Mouse (Mus musculus) gastrocnemius, postnatal 25 days (tissue): ENCODE data around the gene Caprin1. TPM values are rescaled to one million over a fixed set of nuclear protein-coding genes. Genes with fewer than 3 reads are reported as not detected.
A peak's percentile ranks its signal among the peaks of the same experiment; 100 is the strongest.

ENCODE experiments used
- DNase-seq: peaks from one replicate; pipeline ENCODE4 v3.0.0; 2022
- total RNA-seq, 2 experiments: library from RNA; stranded (reverse); gene quantifications; 1 replicate in 1 of 2; 2 replicates in 1 of 2; pipeline ENCODE4 v1.2.3; 2021

Caprin1 gene
- total RNA-seq, 2 experiments from 2014 or later: 108 to 110 TPM

DNA sequence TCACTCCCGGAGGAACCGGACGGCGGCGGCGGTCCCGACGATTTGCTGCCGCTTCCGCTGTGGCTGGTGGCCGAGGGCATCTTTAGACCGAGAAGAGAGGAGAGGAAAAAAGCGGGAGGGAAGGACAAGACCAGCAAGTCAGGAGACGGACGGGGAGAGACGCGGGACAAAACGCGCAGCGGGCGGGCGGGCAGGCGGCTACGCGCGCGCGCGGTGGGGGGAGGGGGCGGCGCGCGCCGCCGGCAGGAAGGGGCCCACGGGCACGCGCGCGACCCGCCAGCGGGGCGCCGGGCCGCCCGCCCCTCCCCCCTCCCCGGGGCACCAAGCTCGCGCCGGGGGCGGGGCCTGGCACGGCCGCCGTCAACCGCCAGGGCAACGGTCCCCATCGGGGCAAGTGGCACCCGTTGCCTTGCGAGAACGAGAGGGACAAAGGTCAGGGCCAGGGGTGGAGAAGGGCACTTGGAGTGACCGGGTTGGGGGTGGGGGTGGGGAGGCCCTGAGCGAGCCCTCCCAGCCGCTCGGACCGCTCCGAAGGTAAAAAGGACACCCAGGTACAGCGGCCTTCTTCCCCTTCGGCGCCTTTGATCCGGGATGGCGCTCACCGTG is 485 bp downstream of the Caprin1 start:
- peak; percentile 83 for DNase-seq

DNA sequence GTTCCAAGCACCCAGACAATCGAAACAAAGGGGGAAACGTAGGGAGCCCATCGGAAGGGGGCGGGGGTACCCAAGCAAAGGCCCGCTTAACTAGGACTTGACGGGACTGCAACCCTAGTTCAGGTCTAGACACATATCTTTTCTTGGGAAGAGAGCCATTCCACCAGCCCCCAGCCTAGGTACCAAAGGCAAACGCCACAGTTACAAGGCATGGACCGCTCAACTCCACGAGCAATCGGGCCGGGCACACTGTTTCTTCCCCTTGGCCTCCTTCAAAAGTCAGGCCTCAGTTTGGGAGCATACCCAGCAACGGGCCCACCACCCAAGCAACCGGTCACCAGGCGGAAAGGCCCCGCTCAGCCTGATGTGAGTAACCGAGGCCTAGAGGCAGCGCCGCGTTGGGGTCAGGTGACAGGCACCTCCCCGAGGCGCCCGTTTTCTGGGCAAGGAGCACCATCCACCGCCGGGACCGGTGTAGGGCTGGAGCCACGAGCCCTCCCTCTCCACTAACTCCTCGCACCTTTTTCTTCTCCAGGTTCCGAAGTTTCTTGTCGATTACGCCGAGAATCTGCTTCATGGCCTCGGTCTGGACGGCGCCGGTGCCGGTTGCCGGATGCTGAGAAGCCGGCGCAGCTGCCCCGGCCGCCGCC is 1.1 kb downstream of the Caprin1 start:
- no peak for DNase-seq

DNA sequence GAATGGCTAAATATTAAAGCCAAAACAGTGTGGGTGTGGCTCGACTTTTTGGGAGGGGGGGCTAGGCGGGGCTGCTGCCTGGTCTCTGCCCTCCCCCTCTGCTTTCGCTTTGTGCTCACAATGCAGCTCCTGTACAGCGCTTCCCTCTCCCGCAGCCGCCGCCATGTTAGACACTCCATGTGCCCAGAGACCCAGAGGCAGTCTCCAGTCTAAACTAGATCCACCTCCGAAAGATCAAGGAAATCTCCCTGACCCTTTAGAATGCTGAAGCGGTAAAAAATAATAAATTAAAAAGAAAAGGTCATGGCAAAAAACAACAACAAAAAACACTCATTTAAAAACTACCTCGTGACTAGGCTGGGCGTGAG is 1.6 kb downstream of the Caprin1 start:
- DNase-seq: peak; percentile 69

DNA sequence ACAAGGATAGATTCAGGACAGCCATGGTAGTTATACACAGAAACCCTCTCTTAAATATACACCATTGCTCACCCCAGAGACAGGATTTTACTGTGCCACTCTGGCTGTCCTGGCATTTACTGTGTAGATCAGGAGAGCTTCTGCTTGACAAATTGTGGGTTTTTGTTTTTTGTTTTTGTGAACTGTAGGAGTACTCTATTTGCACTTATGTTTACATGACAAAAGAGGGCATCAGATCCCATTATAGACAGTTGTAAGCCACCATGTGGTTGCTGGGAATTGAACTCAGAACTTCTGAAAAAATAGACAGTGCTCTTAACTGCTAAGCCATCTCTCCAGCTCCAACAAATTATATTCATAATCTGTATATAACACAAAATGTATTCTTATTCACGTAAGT is 5.4 kb downstream of the Caprin1 start:
- no peak for DNase-seq

DNA sequence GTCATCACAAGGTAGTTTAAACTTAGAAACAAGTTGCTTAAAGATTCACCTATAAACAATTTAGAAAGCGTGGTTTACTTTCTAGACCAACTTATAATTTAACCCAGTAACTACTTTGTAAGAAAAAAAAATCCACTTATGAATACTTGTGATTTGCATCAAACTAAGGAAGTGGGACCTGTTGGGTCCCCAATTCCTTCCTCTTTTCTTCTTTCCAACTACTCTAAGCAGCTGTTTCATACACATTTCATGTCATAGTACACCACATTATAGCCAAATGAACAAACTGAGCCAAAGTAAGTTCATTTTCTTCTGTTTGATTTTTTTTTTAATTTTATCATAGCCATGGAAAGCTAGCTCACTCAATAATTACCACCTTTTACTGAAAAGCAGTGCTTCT is 11.7 kb downstream of the Caprin1 start:
- DNase-seq: no peak

DNA sequence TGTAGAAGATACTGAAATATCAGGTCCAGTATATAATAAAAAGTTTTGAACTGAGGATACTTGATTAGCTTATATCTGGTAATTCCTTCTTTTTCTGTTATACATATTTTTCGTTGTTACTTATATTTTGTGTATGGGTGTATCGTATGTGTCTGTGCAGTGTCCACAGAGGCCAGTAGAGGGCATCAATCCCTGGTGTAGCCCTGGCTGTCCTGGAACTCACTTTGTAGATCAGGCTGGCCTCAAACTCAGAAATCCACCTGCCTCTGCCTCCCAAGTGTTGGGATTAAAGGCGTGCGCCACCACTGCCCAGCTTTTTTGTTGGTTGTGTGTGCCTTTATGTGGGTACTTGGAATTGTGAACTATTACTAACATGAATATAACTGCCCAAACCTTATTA is 12.8 kb downstream of the Caprin1 start:
- no peak for DNase-seq

DNA sequence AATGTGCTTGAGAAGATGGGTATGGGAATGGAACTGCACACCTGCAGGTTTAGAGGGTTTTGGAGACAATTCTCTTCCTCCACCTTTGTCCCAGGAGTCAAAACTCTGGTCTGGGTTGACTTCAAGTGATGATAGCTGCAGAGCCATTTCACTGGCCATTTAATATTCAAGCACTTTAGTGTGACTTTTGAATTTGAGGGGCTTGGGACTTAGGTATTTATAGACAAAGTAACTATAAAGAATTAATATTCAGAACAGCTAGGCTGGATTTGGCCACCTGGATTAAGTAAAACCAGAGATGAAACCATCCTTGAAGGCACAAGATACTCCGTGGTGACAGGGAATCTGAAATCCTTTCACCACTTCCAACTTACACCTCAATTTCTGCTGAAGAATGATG is 35.0 kb downstream of the Caprin1 start:
- DNase-seq: no peak

DNA sequence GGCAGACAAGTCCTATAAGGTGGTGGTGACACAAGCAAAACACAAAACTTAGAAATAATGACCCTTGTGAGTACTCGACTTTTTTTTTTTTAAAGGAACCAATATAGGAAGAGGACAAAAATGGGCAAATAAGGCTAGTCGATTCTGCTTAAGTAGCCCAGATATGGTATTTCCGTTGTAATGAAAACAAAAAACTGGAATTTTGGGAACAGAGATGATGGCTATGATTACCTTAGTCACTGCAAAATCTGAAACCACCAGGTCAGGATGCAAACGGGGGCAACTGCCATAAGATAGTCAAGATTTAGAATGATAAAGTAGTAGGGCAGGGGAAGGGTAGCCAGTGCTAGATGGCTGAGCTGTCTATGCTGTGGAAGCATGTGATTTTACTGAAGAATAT is 35.5 kb downstream of the Caprin1 start:
- no peak for DNase-seq

DNA sequence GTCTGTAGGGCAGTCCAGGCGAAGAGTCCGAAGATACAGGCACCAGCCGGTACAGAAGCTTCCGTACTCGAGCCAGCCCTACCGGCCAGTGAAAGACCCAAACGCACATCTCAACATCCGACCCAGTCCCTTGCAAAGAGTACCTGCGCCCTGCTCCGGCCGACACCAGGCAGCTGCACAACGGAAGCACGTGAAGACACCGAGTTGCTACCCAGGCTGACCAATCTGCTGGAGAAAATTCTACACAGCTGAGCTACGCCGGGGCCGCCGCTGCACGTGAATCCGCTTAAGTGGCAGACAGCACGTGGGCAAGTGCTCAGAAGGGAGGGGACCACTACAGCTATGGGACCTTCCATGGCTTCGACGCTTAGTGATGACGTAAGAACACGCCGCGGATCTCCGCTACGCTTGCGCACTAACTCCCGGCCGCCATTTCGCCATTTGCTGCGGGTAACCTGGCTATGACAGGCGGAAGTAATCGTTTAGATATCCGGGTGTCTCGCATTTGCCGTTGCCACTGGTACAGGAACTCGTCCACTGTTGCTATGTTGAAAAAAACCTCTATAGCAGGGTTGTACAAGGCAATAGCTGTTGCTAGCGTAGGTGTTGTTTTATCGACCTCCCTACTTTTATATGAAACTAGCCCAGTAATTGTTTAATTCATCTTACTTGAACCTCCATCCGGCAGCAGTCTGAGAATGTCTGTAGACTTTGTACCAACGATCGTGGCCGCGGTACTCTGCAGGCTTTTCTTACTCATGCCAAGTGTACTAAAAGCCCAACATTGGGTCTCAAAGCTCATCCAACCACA is 36.3 kb downstream of the Caprin1 start, which contains the start of gene Nat10:
TSS of gene Nat10 (minus strand) at position 365 of the 811 bp plus-strand sequence.
- peak; percentile 97 for DNase-seq

DNA sequence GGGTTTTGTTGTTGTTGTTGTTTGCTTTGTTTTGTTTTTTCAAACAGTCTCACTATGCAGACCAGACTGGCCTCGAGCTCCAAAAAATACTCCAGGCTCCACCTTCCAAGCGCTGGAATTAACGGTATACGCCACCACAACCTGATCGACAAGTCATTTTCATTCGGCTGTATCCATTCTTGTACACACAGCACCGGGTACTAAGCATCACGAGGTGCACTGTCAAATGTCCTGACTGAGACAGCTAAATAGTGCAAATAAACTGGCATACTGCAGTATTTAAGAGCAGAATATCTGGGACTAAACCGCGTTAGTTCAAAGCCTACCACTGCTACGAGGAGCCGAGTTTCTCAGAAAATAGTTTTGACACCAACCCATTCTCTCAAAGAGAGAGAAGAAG is 37.0 kb downstream of the Caprin1 start:
- no peak for DNase-seq

DNA sequence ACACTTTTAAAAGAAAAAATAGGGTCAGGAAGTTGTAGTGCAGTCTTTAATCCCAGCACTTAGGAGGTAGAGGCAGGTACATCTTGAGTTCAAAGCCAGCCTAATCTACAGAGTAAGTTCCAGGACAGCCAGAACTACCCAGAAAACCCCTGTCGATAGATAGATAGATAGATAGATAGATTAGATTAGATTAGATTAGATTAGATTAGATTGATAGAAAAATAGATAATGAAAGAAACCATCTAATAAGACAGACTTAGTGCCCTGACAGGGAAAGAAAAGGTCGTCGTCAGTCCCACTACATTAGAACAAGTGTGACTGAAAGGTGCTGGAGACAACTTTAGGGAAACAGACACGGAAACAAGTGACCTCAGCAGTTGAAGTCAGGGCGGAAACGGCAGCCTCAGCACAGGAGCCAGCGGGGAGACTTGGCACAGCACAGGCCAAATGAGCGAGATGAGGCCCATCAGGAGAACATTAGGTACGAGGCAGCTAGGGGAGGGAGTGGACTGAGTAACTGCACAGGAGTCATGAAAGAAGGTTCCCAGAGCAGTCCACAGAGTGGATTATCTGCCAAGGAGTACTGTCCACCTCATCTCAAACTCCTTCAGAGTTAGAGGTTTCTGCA is 41.9 kb downstream of the Caprin1 start:
- DNase-seq: no peak

DNA sequence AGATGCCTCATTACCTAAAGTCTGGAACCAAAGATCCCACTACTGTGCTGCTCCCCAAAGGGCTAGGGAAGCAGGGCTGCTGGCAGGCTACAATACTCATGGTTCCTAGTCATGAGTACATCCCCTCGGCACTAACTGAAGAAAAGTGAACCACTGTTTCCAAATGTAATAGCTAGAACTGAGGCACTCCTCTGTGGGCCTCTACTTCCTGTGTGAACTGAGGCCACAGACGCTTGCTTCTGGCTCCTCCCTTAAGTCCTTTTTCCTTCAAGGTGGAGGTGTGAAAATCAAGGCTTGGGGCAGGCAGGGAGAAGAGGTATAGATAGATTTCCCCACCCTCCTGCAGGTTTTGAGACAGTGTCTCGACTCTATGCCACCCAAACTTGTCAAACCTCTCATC is 42.8 kb downstream of the Caprin1 start:
- no peak for DNase-seq

DNA sequence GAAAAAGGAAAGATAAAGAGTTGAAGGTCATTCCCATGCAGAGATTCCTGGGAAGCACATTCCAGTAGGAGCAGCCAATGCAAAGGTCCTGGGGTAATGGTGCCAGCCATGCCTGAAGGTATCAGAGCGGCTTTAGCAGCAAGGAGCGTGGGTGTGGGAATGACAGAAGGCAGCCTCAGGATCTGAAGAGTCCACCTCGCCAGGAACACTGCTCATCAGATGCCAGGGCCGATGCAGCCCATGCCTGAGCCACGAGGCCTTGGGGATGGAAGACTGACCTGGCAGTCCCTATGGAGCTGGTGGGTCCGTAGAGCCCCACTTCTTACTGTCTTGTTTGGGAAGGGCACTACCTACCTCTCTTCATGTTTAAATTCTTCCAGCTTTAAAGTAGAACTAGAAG is 45.7 kb downstream of the Caprin1 start:
- DNase-seq: no peak

DNA sequence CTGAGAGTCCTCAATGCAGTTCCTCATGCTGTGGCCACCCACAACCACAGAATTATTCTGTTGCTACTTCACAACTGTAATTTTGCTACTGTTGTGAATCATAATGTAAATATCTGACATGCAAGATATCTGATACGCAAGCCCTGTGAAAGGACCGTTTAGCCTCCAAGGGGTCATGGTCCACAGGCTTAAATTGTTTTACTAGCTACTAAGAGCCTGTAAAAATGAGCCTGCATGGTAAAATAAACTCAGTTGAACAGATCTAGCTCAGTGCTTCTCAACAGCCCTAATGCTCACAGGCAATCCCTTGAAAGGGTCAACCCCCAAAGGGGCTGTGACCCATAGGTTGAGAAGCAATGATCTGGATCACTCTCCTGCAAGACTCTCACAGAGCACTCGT is 48.4 kb downstream of the Caprin1 start:
- no peak for DNase-seq

DNA sequence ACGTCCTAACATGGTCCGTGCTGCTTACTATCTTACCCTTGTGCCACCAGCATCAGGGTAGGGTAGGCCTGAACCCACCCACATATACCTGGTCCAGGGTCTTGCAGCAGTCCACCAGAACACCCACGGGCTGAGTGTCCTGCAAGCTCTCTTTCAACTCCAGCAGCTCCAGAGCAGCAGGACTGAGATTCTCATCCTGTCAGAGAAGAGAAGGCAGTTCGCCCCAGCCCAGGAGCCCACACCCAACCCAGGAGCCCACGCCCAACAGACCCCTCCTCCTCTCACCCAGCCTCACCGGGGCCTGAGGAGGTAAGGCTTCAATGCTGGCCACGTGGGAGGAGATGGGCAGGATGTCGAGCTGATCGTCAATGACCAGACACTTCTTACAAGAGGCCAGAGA is 49.6 kb downstream of the Caprin1 start:
- DNase-seq: no peak

DNA sequence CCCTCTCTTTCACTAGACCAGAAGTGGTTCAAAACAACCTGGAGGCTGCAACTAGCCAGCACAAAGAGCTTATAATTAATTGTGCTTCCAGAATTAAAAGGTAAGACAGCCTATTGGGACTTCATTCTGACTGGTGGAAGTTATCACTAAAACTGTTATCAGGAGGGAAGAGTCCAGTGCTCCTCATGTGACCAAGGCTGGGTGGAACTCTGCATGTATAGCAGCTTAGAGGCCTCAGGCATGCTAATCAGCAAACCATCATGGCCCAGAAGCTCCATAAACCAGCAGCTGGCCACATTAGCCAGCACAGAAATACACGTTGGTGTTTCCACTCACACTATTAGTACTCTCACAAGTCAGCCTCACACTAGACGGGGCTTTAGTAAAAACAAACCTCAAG is 50.7 kb downstream of the Caprin1 start:
- DNase-seq: no peak

DNA sequence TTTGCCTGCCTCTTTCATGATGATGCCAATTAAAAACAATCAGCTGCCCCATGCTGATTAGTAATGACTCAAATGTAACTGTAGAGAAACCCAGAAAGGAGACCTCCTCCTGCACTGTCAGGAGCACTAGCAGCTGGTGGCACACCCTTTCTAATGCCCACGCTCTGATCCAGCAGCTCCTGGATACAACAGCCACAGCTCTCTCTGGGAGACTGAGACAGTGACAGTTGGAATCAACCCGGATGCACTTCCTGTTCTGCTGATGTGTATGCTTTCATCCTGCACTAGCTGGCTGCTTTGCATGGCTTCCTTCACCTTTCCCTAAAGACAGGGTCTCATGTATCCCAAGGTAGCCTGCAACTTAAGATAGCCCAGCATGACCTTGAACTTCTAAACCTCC is 51.4 kb downstream of the Caprin1 start:
- no peak for DNase-seq

DNA sequence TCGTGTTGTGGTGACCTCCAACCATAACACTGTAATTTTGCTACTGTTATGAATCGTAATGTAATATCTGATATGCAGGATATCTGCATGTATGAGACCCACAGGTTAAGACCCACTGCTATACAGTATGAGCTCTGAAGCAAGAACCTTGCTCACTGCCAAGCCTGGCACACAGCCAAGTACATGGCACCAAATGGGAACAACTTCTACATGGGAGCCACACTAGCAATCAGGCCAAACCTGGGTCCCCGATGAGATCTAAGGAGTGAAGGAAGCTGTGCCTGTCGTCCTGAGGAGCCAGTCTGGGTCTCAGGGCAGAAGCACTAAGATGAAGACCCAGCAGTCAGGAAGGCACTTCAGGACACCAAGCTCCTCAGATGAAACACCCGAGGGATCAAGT is 52.0 kb downstream of the Caprin1 start:
- peak; percentile 4 for DNase-seq

DNA sequence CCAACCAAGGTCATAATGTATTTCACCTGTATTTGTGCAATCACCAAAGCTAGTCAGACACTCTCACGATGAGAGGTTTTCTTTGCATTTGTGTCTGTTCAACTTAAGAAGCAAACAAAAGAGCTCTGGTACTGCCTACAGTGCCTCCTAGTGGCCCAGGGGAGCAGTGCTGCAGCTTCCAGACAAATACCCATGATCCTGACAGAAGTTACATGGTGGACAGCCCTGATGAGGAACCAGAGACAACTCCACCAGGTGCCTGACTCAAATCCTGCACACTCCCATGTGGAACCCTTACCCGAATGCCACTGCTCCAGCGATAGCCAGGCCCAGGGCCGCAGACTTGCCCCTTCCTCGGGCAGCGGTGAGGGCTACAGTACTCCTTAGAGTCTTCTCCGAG is 53.5 kb downstream of the Caprin1 start:
- peak; percentile 8 for DNase-seq

DNA sequence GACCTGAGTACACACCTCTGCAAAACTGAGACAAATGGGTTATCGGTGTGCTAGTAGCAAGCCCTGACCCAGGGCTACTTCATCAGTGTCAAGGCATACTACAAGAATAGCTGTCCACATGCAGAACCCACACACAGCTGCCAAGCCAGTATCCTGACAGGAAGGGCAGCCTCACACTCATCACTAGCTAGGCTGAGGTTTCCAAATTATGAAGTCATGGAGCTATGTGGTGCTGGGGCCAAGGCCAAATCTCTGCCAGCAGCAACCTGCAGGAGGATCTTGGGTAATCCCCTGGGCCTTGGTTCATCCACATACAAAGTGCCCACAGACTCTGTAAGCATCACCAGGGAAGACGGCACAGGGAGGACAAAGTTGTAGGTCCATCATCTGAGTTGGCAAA is 53.9 kb downstream of the Caprin1 start:
- DNase-seq: peak; percentile 13

DNA sequence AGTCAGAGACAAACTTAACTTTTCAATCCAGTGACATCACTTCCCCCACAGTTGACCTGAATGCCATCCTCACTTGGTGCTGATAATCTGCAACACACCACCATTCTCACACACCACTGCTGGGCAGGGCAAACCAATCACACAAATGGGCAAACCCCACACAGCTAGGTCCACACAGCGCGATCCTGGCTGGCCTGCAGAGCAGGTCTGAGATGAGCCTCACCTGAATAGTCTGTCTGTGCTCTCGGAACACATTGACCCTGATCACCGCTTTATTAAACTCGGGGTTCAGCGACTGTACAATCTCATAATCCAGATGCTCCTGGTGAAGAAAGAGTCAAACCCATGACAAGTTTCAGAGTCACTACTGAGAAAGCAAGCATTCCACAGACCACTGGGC is 54.6 kb downstream of the Caprin1 start:
- peak; percentile 2 for DNase-seq

DNA sequence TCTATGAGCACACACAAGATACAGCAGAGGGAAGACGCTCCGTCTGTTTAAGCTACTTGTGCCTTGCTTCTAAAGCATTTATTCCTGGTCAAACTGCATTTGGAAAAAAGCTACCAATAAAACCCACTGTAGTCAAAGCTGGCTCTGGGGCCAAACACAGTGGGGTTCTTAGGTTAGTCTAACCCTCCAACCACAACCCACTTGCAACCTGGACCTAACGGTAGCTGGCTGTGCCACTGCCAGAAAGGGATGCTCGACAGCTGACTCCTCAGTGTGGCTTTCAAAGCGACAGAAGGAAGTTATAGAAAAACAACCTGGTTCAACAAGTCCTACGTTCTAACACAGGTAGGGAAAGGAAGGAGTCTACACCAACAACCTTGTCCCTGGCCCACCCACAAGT is 66.0 kb downstream of the Caprin1 start:
- no peak for DNase-seq

DNA sequence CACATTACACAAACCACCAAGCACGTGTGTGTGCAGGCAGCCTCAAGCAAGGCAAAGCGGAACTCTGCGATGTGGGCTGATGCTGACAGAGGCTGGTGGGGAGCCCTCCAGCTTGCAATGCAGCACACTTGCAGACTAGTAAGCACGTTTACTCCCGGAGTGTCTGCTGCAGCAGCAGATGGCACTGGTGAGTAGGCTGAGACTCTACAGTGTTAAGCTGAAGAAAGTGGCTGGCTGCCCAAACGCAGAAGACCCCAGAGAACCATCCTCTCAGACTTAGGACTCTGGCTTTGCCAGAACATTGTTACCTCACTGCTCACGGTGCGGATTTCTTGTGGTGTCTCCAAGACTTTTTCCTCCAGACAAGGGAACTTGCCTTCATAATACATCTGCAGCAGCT is 66.5 kb downstream of the Caprin1 start:
- DNase-seq: no peak
